Mouse (Mus musculus) liver, embryonic 14.5 days (tissue): Measurements from ENCODE around the gene BC067074. TPM values are rescaled to one million over a fixed set of nuclear protein-coding genes. Genes with fewer than 3 reads are reported as not detected.

Experiments used
- ATAC-seq: fragments of 200-750 bp; cut with Nextera tagmentation; 2 replicates; pipeline ENCODE4 v1.8.0; 2017; ENCODE audit warnings: moderate number of reproducible peaks, mild to moderate bottlenecking, moderate library complexity; ENCODE audit not compliant: insufficient read depth
- DNase-seq, 3 experiments: peaks; one replicate each; pipeline ENCODE4 v3.0.0-alpha.2; 2012 to 2013; ENCODE audit warnings: low read depth in 3 of 3, low spot score in 3 of 3
- H3K27ac ChIP-seq: fragments of 300-500 bp; sonication (generic); 2 replicates; pipeline ENCODE4 v1.5.1; 2014; ENCODE audit warnings: moderate library complexity, mild to moderate bottlenecking, control low read depth, inconsistent platforms
- H3K27me3 ChIP-seq: fragments of 300-500 bp; sonication (generic); 2 replicates; pipeline ENCODE4 v1.6.1; 2014; ENCODE audit warnings: mild to moderate bottlenecking, low read length, moderate library complexity; ENCODE audit not compliant: control insufficient read depth, insufficient read depth
- H3K36me3 ChIP-seq: fragments of 300-500 bp; sonication (generic); replicated peaks from 2 replicates; pipeline ENCODE4 v1.6.1; 2014; ENCODE audit warnings: low read depth; ENCODE audit not compliant: control insufficient read depth, insufficient read depth
- H3K4me1 ChIP-seq, 2 experiments: fragments of 200-500 bp in 1 of 2; fragments of 300-500 bp in 1 of 2; sonication (generic) in 1 of 2; replicated peaks; 2 replicates each; pipeline ENCODE4 v1.6.1; 2012 to 2014; ENCODE audit warnings: antibody characterized with exemption in 1 of 2, inconsistent platforms in 1 of 2, low read length in 1 of 2; ENCODE audit not compliant: control insufficient read depth in 2 of 2, insufficient read depth in 2 of 2
- H3K4me2 ChIP-seq: fragments of 300-500 bp; sonication (generic); 2 replicates; pipeline ENCODE4 v1.6.1; 2014; ENCODE audit warnings: low read depth, mild to moderate bottlenecking, control low read depth, moderate library complexity
- H3K4me3 ChIP-seq, 2 experiments: fragments of 200-500 bp in 1 of 2; fragments of 300-500 bp in 1 of 2; sonication (generic) in 1 of 2; 2 replicates each; pipeline ENCODE4 v1.5.1; 2012 to 2014; ENCODE audit warnings: low read depth in 2 of 2, low read length in 2 of 2, mild to moderate bottlenecking in 2 of 2, control low read depth in 1 of 2, inconsistent platforms in 1 of 2, moderate library complexity in 1 of 2; ENCODE audit not compliant: insufficient read depth in 1 of 2
- H3K9ac ChIP-seq: fragments of 300-500 bp; sonication (generic); replicated peaks from 2 replicates; pipeline ENCODE4 v1.6.1; 2014; ENCODE audit warnings: mild to moderate bottlenecking, control low read depth, moderate library complexity
- H3K9me3 ChIP-seq: fragments of 300-500 bp; sonication (generic); 2 replicates; pipeline ENCODE4 v1.6.1; 2016; ENCODE audit warnings: low read length, mixed read lengths; ENCODE audit not compliant: control insufficient read depth
- CTCF ChIP-seq: IDR thresholded peaks from 2 replicates; pipeline ENCODE4 v1.5.1; 2016; ENCODE audit warnings: antibody characterized with exemption, low read depth, control low read depth
- EP300 ChIP-seq: IDR thresholded peaks from 2 replicates; pipeline ENCODE4 v1.6.1; 2016; ENCODE audit warnings: antibody characterized with exemption, low read depth
- WGBS: fragments of 180-500 bp; shearing (Covaris S2); extraction: QIAGEN DNeasy Blood & Tissue Kit; methylation state at CpG from one replicate; pipeline ENCODE4 v1.1.7; 2014; ENCODE audit not compliant: insufficient replicate concordance; 5-methylcytosine and 5-hydroxymethylcytosine counted together
- polyA plus RNA-seq, 2 experiments: library from polyadenylated mRNA; depleted of rRNA in 1 of 2; stranded (reverse) in 1 of 2; unstranded in 1 of 2; fragments of >200 nt; fragmentation: Nextera tagmentation in 1 of 2; extraction: Ambion mirVana in 1 of 2; gene quantifications; 2 replicates each; pipeline versions ENCODE4 v1.2.1 to v1.2.3; 2012 to 2014

BC067074 gene
- polyA plus RNA-seq, 2 experiments: 0.08 to 0.20 TPM

GRCm38 (mm10) chr13:113292001-113292400 is 958 bp upstream of the BC067074 start:
- Histone ChIP-seq H3K4me3 (no peak overlapping the region), H3K9ac (no peak overlapping the region), H3K9me3 (no peaks in the 10 kb centered on the region), H3K36me3 (no peaks in the 10 kb centered on the region), H3K4me2 (no peak overlapping the region), H3K27ac (no peak overlapping the region), H3K27me3 (peaks cover 23% of the 10 kb centered on the region), H3K4me1 (no peaks in the 10 kb centered on the region)
- WGBS: 62% methylated on average over 8 of the region's 8 CpGs
- no peak for ATAC-seq
- no peak for TF ChIP-seq EP300
- TF ChIP-seq CTCF: no peak
- no peak for DNase-seq

DNA sequence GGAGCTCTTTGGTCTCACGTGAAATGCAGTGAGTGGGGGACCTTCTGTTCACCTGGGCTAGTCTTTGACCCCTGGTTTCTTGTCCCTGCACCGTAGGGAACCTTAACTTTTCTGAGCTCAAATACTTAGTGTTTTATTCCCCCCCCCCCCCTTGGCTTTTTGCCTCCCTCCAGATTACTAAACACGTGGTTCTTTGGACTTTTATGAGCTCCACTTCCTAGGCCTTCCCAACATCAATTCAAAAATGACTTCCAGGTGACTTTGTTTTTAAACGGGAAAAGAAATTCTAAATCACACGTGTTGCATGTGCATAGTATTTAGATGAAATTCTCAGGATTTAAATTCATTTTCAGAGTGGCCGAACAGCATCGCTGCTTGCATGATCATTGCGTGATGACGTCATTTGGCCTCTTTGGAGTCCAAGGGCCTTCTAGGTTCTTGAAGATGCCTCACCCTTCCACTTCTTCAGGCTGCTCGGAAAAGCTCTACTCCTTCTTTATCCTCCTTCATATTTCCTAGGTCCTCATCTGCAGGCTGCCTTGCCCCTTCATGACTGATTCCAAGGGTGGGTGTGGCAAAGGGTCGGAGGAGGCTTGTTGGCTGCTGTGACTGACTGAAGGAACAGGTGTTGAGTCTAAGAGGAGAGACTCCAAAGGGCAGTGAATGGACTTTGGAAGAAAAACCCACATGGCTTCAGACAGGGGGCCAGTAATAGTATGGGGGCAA is 911 bp downstream of the BC067074 start:
- Histone ChIP-seq H3K9ac (no peak overlapping the region), H3K4me3 (peak overlapping the region; percentile 34 to 40; a peak in 2 of 4 replicates), H3K27ac (no peak overlapping the region), H3K4me1 (no peaks in the 10 kb centered on the region), H3K27me3 (peaks cover 23% of the 10 kb centered on the region), H3K9me3 (no peaks in the 10 kb centered on the region), H3K4me2 (peak overlapping the region; percentile 56), H3K36me3 (no peaks in the 10 kb centered on the region)
- 55% methylated on average over 11 of the region's 11 CpGs for WGBS
- ATAC-seq: no peak
- TF ChIP-seq EP300 (no peak), CTCF (no peak)
- no peak for DNase-seq

- Histone ChIP-seq H3K36me3 (no peaks in the 10 kb centered on the region), H3K27ac (no peak overlapping the region), H3K4me3 (no peak overlapping the region), H3K4me2 (no peak overlapping the region), H3K4me1 (no peaks in the 10 kb centered on the region), H3K27me3 (peaks cover 23% of the 10 kb centered on the region), H3K9ac (no peak overlapping the region), H3K9me3 (no peaks in the 10 kb centered on the region)
- WGBS: 71% methylated on average over 10 of the region's 10 CpGs
- ATAC-seq (no peak), DNase-seq (no peak)
- TF ChIP-seq CTCF (no peak), EP300 (no peak)
Observed at GRCm38 (mm10) chr13:113295817-113296485, 3.0 kb downstream of the BC067074 start.

- Histone ChIP-seq H3K4me2 (no peak overlapping the region), H3K4me3 (no peak overlapping the region), H3K27ac (no peak overlapping the region), H3K9ac (no peak overlapping the region), H3K9me3 (no peaks in the 10 kb centered on the region), H3K27me3 (no peaks in the 10 kb centered on the region), H3K4me1 (no peaks in the 10 kb centered on the region), H3K36me3 (no peaks in the 10 kb centered on the region)
- ATAC-seq (no peak), DNase-seq (no peak)
- WGBS: 74% methylated on average over 4 of the region's 4 CpGs
- TF ChIP-seq CTCF: no peak
- TF ChIP-seq EP300: no peak
Observed at GRCm38 (mm10) chr13:113306581-113306980, 13.6 kb downstream of the BC067074 start.

DNA sequence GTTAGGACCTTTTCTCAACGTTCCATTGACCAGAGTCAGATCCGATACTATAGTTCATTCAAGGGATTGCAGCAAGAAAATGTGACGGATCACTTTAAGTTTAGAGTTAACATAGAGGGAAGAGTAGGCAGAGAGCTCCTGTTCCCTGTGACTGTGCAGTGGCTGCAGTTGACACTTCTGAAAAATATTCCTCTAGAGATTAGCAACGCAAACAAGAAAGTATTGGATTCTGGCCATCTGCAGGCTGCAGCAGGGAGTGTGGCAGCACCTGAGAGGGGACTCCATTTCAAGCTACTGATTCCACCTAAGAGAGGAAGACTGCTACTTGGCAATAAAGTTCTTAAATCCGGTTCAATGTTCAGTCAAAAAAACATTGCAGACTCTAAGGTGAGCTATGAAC is 26.6 kb downstream of the BC067074 start:
- no peaks in the 10 kb centered on the region for H3K9me3 ChIP-seq
- H3K36me3 ChIP-seq: no peaks in the 10 kb centered on the region
- ATAC-seq (no peak), DNase-seq (no peak)
- H3K27me3 ChIP-seq: no peaks in the 10 kb centered on the region
- H3K9ac ChIP-seq: no peak overlapping the region
- TF ChIP-seq CTCF (no peak), EP300 (no peak)
- no peak overlapping the region for H3K4me3 ChIP-seq
- H3K4me1 ChIP-seq: no peaks in the 10 kb centered on the region
- 68% methylated on average over 5 of the region's 5 CpGs for WGBS
- no peak overlapping the region for H3K4me2 ChIP-seq
- no peak overlapping the region for H3K27ac ChIP-seq
